Mouse (Mus musculus) lung, postnatal 25 days (tissue): ENCODE results near the gene Ccdc110.

ENCODE experiments used
- DNase-seq: peaks from one replicate; pipeline ENCODE4 v3.0.0; 2022; ENCODE audit warnings: low spot score

Gene Ccdc110

DNA sequence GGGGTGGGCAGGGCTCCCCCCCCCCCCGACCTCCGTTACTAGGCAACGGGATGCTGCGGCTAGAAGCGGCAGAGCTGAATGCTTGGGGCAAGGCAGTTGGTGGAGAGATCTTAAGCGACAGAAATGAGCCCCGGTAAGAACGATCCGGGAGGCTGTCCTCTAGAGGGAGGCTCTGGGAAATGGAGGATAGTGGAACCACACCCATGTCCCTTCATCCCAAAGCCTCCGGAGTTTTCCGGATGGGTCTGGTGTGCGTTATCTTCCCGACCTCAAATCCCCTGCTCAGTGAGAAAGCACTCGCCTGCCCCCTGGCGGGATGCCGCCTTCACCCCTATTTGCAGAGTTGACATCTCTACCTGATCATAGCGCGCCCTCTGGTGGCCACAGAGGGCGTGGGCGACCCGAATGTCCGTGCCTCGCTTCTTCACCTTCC is at the start of gene Ccdc110:
Gene Ccdc110, plus strand, starts transcription at position 38 of the 433 bp plus-strand sequence.
- DNase-seq: peak; percentile 92

GRCm38 (mm10) chr8:45885202-45885685 is 49.2 kb upstream of the Ccdc110 start, which contains the start of gene Pdlim3:
Gene Pdlim3 (plus strand): TSS chr8:45885461.
- peak; percentile 58 for DNase-seq

DNA sequence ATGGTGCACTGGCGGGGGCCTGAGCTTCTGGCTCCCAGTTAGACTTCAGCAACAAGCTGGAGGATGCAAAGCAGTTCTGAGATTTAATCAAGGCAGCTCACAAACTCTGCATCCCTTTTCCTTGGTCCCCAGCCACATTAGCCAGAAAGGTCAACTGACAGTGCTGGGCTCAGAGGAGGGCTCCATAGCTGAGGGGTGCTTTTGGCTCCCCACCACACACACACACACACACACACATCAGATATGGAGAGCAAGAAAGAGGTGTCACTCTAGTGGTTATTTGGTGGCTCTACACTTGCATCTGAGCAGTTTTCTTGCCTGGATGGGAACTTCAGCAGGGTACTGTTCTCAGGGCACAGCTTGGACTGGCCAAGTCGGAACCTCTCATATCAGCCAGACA is 48.6 kb upstream of the Ccdc110 start:
- DNase-seq: no peak

DNA sequence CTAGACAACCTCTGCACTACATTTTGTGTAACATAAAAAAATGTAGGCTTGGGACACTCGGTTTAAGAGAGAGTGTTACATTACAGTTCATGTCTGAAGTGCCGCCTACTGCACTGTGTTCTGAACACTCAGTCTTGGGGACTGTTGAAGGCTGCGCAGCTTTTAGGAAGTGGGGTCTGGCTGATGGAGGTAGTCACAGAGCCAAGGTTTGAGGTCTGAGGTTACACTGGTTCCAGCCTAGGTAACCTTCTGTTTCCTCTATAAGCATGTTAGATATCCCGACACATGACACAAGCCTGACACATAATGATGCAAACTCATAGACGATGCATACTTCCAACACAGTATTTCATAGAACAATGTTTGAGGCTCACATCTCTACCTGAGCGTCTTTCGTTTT is 44.7 kb upstream of the Ccdc110 start:
- no peak for DNase-seq

DNA sequence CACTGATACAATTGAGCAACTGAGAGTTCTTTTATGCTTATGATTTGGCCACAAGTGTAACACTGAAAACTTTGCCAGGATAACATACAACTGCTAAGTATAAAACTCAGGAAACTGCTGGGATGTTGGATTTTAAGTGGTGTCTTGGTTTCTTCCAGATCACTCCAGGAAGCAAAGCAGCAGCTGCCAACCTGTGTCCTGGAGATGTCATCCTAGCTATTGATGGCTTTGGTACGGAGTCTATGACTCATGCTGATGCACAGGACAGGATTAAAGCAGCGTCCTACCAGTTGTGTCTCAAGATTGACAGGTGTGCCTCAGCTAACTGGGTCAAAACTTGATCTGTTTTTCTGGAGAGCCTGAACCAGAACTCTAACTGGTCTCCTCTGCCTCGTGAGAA is 37.8 kb upstream of the Ccdc110 start:
- DNase-seq: no peak

- peak; percentile 61 for DNase-seq
Observed at GRCm38 (mm10) chr8:45899783-45900182, 34.6 kb upstream of the Ccdc110 start.

DNA sequence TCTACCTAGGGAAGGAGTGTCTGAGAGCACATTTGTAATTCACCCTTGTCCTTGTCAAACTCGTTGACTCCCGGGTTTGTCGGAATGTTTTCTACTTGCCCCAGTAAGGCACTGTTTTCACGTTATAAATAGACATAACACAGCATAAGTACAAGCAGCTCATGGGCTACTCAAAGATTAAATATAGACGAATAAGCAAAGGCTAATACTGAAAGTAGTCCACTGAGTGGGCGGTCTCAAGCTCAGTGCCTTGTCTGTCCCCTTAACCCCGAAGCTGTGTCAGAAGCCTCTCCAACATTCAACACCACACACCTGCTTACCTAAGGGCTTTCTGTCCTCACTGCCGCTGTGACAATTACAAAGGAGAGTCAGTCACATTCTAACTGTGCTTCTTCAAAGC is 32.8 kb upstream of the Ccdc110 start:
- no peak for DNase-seq

GRCm38 (mm10) chr8:45903659-45904058 is 30.8 kb upstream of the Ccdc110 start:
- DNase-seq: no peak

DNA sequence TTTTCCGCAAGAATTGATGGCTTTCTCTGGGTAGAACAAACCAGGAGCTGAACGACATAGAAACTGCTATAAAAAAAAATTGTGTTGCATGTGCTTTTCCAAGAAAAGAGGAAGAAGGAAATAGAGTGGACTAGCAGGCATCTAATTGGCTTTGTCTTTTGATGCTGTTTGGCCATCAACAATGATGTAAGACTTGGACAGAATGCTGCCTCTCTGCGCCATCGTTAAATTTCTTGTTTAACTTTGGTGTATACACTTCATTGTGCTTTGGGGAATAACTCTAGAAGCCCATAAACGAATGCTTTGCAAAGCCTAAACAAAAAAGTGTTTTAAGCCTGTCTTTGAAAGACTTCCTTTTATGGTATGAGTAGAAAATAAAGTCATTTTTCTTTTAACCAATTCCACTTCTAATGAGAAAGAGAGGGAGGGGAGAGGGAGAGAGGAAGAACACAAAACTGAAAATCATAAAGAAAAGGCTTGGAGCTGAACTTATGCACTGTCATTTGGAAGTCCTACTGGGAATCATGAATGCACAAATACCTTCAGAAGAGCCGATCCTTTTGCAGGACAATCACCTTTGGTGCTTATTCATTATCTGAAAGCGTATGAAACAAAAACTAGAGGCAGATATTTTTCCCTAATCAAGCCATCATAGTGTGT is 28.7 kb upstream of the Ccdc110 start:
- DNase-seq: no peak

- no peak for DNase-seq
Observed at GRCm38 (mm10) chr8:45906251-45906619, 28.2 kb upstream of the Ccdc110 start.

DNA sequence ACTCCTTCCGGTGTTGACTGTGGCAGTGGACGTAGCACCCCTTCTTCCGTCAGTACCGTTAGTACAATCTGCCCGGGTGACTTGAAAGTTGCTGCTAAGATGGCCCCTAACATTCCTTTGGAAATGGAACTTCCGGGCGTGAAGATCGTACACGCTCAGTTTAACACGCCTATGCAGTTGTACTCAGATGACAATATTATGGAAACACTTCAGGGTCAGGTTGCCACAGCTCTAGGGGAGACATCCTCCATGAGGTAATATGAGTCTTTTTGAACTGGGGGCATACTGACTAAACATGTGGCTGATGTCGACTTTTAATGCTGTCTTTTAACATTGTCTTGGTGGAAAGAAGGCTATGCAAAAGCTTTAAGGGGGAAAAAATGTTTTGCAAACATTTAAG is 20.7 kb upstream of the Ccdc110 start:
- no peak for DNase-seq

- peak; percentile 55 for DNase-seq
Observed at GRCm38 (mm10) chr8:45916496-45916895, 17.9 kb upstream of the Ccdc110 start.

GRCm38 (mm10) chr8:45917040-45917679 is 17.3 kb upstream of the Ccdc110 start:
- peak; percentile 39 for DNase-seq

DNA sequence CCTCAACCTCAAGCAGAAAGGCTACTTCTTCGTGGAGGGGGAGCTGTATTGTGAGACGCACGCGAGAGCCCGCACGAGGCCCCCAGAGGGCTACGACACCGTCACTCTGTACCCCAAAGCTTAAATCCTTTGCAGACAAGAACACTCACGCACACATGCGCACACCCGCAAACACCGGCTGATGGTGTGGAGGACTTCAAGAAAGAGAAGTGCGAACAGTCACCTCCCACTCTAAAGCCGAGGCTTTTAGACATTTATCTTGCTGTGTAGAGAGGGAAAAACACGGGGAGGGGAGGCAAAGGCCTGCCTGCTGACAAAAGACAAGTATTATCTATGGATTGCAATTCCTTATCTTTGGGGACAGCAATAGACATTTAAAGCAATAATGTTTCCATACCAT is 15.5 kb upstream of the Ccdc110 start:
- no peak for DNase-seq

GRCm38 (mm10) chr8:45920392-45920791 is 14.0 kb upstream of the Ccdc110 start:
- DNase-seq: no peak

GRCm38 (mm10) chr8:45922116-45922515 is 12.3 kb upstream of the Ccdc110 start:
- no peak for DNase-seq

DNA sequence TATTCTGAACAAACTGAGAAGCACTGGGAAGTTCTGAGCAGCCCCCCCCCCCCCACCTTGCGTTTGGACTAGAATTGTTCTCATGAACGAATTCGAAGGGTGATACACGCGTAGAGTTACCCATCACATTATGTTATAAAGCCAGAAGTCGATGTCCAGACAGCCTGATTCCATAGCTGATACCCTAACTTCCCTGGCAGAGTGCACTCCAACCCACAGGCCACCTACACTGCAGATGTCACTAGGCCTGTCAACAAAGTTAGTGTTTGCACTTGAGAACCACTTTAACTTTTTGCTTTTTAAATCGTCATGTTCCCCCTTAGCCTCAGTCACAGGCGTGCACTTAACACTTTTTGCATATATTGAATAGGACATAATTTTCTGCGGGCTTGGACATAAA is 2.6 kb downstream of the Ccdc110 start:
- DNase-seq: no peak

GRCm38 (mm10) chr8:45946283-45946682 is 11.9 kb downstream of the Ccdc110 start:
- DNase-seq: no peak

- DNase-seq: no peak
Observed at GRCm38 (mm10) chr8:45950622-45951021, 16.2 kb downstream of the Ccdc110 start.

- no peak for DNase-seq
Observed at GRCm38 (mm10) chr8:45970894-45971293, 36.5 kb downstream of the Ccdc110 start.

- DNase-seq: no peak
Observed at GRCm38 (mm10) chr8:45973988-45974505, 39.6 kb downstream of the Ccdc110 start.

- DNase-seq: peak; percentile 97
Observed at GRCm38 (mm10) chr8:45975126-45975836, 40.9 kb downstream of the Ccdc110 start, which contains the start of the genes 1700029J07Rik and Ufsp2. Gene 1700029J07Rik (minus strand): TSS chr8:45975252. Gene Ufsp2 (plus strand): TSS chr8:45975528.
